Mouse (Mus musculus): Measurements from ENCODE around the gene Slc39a2.
"Not testable (repeated sequence)": the region's sequence is repeated elsewhere in the genome, so short reads cannot be mapped to it uniquely, and the experiment has no call there.

Slc39a2 gene

GRCm38 (mm10) chr14:51902806-51903710 is 10.4 kb downstream of the Slc39a2 start:
- DNase-seq, result peak; percentile 94

DNA sequence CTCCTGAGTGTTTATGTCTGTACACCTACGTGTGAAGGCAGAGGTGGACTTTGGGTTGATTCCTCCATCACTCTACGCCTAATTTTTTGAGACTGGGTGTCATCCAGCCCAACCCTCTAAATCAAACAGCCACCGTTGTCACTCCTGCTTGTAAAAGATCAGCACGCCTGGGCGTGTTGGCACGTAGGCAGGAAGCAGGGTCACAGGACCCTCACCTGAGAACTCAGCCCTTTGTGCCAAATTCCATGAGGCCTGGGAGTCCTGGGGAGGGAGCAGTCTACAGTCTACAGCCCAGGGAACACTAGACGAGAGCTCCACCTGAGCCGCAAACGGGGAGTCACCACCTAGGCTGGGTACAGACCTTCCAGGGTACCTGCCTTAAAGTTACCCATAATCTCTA is 11.1 kb downstream of the Slc39a2 start:
- DNase-seq, result no peak

DNA sequence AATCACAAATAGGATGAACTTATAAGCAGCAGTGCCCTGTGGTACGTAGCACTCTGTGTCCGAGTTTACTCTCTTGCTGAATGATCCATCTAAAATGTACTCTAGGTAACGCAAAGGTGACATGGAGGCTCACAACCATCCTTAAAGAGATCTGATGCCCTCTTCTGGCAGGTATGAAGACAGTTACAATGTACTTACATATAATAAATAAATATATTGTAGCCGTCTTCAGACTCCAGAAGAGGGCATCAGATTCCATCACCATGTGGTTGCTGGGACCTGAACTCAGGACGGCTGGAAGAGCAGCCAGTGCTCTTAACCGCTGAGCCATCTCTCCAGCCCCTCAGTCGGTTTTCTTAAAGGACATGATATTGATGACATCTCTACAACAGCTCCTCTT is 12.0 kb downstream of the Slc39a2 start:
- no peak for DNase-seq

- DNase-seq, result no peak
Observed at GRCm38 (mm10) chr14:51906102-51906501, 13.4 kb downstream of the Slc39a2 start.

DNA sequence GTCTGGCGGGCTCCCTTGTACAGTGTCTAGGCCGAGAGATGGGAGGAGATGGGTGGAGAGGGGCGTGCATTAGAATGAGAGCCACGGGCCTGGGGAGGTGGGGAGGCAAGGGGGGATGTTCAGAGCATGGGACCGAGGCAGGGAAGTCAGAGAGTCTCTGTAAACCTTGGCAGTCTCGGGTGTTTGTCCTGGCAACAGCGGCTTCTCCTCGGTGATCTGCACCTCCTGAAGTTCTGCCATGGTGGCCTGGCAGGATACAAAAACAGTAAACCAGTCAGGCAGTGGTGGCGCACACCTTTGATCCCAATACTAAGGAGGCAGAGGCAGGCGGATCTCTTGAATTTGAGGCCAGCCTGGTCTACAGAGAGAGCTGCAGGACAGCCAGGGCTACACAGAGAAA is 18.6 kb downstream of the Slc39a2 start:
- DNase-seq, result no peak

DNA sequence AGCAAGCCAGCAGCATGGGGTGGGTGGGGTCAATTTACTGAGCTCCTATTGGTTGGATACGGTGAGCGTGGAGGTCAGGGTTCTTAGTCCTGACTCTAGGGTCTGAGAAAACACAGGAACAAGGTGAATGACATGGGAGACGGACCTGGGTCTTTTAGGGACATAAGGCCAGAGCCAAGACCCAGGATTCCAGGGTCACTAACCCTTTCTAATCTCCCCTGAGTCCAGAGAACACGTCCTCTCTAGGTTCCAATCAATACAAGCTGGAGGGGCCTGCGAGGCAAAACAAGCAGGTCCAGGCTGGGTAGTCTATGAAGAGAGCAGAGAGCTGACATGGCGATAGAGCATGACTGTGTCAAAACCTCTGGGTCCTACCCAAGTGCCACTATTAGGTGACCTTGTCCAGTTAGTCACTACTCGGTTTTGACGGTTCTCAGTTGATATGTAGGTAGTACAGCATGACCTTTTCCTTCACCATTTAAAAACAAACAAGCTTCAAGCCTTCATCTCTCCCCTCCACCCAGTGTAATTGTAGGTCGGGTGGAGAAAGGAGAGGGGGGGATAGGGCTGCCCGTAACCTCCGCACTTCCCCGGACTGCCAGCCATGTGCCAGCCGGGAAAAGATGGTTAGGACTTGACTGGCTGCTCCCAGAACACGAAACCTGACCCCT is 19.8 kb downstream of the Slc39a2 start:
- DNase-seq, result peak; percentile 17

DNA sequence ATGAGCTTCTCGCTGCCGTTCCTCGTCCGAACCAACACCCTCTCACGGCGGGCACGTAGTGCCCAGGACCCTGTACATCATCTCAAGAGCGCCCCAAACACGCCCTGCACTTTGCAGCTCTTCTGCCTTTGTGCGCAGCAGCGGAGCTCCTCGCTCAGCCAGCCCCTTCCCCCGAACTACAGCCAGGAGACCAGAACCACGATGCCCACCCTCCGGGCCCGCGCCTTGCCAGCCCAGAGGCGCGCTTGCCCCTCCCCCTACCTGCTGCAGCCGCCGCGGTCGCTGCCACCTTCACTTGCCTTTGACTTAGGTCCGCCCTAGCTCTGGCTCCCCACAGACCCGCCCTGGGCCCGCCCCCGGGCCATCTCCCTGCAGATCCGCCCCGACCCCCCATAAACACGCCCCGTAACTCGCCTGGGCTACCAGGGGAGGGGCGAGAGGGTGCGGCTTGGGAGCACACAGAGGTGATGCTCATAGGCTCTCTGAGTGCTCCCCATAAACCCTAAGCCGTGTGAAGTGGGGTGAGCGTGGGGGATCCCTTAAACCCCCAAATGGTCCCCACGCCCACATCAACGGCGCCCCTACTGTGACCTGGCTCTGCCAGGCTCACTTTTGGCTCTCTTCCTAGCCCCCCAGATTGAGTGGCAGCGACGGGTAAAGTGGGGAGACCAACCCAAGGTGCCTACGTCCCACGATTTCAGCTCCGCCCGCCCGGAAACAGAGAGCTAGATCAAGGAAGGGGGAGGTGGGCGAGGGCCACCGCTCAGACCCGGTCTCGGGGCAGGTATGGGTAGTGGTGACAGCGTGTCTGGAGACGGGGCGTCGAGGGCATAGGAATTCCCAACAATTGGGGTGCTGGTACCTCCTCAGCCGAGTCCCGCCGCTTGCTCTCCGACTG is 20.6 kb downstream of the Slc39a2 start:
- DNase-seq, result peak; percentile 95

GRCm38 (mm10) chr14:51913960-51914762 is 21.5 kb downstream of the Slc39a2 start, which contains the start of gene Ndrg2:
Gene Ndrg2, minus strand, starts transcription at chr14:51914158.
- peak; percentile 78 for DNase-seq

DNA sequence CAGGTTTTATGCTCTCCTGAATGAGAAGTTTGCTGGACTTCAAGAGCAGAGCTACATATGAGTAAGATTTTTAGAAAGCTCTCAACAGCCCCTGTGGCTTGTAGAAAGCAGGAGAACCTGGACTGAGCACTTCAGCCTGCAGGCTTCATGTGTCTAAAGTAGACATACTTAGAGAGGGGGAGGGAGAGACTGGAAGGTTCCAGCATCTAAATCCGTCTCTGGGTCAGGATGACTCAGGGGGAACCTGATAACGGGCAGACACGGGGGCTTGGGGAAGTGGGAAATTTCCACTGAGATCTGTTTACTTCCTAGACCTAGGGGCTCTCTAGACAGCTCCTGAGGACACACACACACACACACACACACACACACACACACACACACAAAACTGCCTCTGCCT is 22.3 kb downstream of the Slc39a2 start:
- DNase-seq, result no peak

- no peak for DNase-seq
Observed at GRCm38 (mm10) chr14:51916539-51916938, 23.9 kb downstream of the Slc39a2 start.

- no peak for DNase-seq
Observed at GRCm38 (mm10) chr14:51918125-51918524, 25.4 kb downstream of the Slc39a2 start, which contains the start of gene Tppp2. Gene Tppp2, plus strand, starts transcription at chr14:51918425.

DNA sequence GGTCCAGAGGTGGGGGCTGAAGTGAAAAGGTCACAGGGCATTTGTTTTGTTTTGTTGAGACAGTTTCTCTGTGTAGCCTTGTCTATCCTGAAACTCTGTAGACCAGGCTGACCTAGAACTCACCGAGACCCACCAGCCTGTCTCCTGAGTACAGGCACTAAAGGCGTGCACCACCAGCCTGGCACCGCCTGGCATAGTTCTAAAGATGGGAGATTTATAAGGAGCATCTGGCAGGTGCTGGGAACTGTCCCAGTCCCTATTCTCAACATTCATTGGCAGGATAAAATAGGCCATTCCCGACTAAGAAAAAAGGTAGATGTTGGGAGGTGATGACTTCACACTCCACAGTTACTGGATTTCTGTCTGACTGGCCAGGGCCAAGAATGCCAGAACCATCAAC is 26.3 kb downstream of the Slc39a2 start:
- no peak for DNase-seq

GRCm38 (mm10) chr14:51921759-51922570 is 29.3 kb downstream of the Slc39a2 start:
- DNase-seq, result no peak

- no peak for DNase-seq
Observed at GRCm38 (mm10) chr14:51922571-51922865, 29.8 kb downstream of the Slc39a2 start, which contains the start of gene Rnase13. Gene Rnase13, minus strand, starts transcription at chr14:51922773.

GRCm38 (mm10) chr14:51922910-51923309 is 30.2 kb downstream of the Slc39a2 start:
- no peak for DNase-seq

DNA sequence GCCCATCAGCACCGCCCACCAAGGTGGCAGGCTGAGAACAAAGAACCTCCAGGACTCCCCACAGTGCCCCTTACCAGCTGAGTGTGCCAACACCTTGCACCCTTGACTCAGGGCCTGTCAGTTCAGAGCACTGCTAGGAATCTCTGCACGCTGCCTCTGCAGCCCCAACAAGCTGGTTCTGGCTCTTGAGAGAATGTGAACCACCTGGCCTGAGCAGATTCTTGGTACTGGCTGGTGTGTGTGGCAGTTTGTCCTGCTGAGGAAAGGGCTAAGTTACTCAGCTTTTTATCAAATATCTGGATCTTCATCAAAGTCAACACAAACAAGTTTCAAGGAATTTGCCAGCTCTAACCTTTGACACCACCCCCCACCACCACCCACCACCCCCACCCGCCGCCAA is 30.8 kb downstream of the Slc39a2 start:
- DNase-seq, result no peak

GRCm38 (mm10) chr14:51926930-51927329 is 34.2 kb downstream of the Slc39a2 start:
- not testable (repeated sequence) for DNase-seq

GRCm38 (mm10) chr14:51929309-51929943 is 36.7 kb downstream of the Slc39a2 start:
- DNase-seq, result no peak

DNA sequence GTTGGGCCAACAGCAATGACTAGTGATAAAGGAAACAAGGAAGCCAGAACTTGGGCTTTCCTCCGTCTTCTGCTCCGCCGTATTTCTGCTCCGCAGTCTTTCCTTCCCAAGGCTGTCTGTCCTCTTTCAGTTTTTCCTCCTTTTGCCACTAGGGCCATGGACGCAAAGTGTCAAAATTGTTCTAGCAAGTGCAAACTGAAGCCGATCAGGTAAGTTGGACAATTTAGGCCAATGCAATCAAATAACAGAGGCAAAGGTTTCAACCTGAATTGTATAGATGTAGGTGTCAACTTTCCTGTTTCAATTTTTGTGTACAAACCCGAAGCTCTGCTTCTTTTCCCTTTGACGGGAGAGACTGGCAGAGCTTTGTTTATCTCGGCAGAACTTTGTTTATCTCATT is 37.3 kb downstream of the Slc39a2 start:
- no peak for DNase-seq

GRCm38 (mm10) chr14:51930824-51931223 is 38.1 kb downstream of the Slc39a2 start:
- DNase-seq, result peak; percentile 58

All from thymus, postnatal 4 days (tissue).